Mouse (Mus musculus) embryo, embryonic 10.5 days (tissue): ENCODE measurements at regions not wholly inside any gene's neighbourhood (a gene's known extent, or its start where the extent isn't known, plus 50 kb on each side); places are given as distances from the start of the nearest gene placed in this dataset.

Experiments
- DNase-seq: peaks from one replicate; pipeline ENCODE4 v3.0.0-alpha.2; 2015; ENCODE audit warnings: low spot score

DNA sequence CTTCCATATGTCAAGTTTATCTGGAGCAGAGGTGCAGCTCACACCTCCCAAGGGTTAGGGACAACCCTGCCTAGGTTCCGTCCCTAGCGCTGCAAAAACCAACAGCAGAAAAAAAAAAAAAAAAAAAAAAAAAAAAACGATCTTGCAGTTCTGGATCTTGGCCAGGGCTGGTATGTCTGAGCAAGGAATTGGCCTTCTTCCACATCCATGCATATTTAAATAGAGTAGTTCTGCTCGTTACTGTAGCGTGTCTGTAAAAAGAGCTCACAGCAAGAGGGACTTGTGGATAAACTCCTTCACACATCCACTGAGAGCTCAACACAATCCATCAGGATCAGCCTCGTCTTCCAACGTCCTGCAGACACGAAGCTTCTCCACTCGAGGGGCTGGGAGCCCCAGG is 639.4 kb upstream of the Adam5 start:
- no peak for DNase-seq

DNA sequence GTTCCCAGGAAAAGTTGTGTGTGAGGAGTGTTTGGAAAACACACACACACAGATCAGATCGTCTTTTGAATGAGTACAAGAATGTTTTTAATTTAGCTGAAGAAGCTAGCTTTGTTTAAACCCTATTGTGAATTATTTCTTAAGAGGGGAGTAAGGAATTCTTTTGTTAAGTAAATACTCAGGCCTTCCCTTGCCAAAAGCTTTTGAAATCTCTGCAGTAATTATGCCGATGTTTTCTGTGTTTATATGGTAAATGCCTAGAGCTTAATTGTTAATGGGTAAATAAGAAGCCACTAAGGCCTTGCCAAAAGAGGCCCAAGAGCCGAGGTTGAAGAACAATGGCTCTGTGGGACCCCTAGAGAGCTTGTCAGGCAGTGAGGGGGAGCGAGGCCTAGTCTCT is 638.3 kb upstream of the Adam5 start:
- no peak for DNase-seq

GRCm38 (mm10) chr8:25455644-25456043 is 631.5 kb upstream of the Adam5 start:
- DNase-seq = no peak

GRCm38 (mm10) chr8:25454972-25455371 is 630.8 kb upstream of the Adam5 start:
- DNase-seq = no peak

- DNase-seq = no peak
These were observed 629.7 kb upstream of the Adam5 start for GRCm38 (mm10) chr8:25453826-25454225.

DNA sequence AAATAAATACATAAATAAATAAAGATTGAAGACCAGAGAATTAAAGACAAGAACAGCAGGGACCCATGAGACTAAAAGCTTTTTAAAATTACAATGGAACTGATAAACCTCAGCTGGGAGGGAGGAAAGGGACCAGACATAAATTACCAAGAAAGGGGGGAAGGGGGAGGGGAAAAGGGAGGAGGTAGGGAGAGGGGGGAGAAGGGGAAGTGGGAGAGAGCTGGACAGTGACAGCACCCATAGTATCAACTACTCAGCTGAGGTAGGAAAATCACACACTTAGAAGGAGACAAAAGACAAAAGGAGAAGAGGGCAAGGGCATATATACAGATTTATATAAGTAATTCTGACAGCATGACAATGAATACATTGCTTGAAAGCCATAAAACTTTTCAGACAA is 626.4 kb upstream of the Adam5 start:
- no peak for DNase-seq

GRCm38 (mm10) chr8:25449590-25449989 is 625.4 kb upstream of the Adam5 start:
- DNase-seq = no peak

DNA sequence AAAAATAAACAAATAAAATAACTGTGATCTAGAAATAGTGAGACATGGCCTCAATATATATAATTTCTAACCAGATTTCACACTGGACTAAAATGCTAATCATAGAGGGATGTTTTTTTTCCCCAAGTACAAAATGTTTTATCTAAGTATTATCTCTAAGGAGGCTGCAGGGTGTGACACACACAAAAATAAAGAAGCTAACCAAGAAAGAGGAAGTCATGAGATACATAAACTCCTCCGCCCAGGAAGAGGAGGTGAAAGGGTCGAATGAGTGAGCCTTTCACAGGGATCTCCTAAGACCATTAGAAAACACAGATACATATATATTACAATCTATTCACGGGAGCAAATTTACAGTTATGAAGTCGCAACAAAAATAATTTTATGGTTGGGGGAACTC is 623.7 kb upstream of the Adam5 start:
- DNase-seq = no peak

GRCm38 (mm10) chr8:25445968-25446367 is 621.8 kb upstream of the Adam5 start:
- DNase-seq = no peak

- DNase-seq = no peak
These were observed 620.9 kb upstream of the Adam5 start for GRCm38 (mm10) chr8:25445054-25445453.

GRCm38 (mm10) chr8:25443552-25443951 is 619.4 kb upstream of the Adam5 start:
- DNase-seq = no peak

DNA sequence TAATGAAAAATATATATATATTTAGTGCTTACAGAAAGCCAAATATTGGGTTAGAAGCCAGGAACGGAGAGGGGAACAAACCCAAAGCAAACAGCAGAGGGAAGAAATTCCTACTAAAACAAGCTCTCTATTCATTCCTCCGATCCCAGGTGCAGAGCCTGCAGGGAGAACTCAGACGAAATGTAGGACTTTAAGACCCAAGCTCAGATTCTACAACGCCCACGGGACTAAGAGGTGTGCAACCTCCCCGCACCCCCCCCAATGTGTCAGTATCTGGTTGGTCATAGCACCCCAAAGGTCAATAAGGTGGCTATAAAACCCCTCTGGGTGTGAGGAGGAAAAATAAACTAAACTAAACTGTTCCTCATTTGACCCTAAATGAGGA is 616.9 kb upstream of the Adam5 start:
- no peak for DNase-seq

- no peak for DNase-seq
These were observed 616.4 kb upstream of the Adam5 start for GRCm38 (mm10) chr8:25440391-25441056.

DNA sequence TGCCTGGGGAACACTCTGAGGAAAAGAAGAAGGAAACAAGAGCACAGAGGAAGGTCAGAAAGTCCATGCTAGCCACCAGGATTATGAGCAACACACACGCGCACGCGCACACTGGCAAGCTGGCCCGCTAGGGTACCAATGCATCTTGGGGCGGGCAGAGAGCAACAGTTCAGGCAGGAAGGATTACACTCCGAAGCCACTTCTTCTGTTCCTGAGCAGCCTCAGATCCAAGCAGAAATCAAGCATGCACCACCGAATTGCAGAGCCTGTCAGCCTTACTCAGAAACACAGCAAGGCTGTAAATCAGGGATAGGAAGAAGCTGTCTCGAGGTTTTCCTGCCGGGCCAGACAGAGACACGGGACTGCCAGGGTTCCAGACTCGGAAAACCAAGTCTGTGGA is 615.8 kb upstream of the Adam5 start:
- no peak for DNase-seq

DNA sequence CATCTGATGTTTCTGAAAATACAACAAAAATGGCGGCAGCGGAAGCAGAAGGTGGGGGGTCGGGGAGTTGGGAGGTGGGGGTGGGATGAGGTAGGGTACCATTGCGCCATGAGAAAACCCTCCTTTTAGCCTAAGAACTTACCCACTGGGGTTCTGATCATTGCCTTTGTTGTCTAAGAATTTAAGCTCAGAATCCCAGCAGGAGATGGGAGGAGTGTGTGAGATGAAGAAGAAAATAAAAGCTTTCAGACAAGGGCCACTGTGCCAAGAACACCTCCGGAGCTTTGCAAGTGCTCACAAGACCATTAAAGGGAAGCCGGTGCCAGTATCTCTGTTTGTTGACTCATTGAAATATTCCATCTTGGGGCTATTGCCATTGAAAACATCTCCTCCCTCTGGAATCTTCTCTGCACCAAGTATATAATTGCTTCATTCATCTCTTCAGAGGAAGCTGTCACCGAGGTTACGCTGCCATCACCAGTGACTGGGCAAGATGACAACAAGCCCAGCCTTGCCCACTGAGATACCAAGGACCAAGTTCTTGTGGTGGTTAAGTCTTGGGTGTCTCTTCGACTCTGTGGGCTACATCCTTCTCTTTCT is 614.0 kb upstream of the Adam5 start:
- no peak for DNase-seq

GRCm38 (mm10) chr8:25437178-25437577 is 613.0 kb upstream of the Adam5 start:
- DNase-seq = no peak

- DNase-seq = peak; percentile 24
These were observed 606.4 kb upstream of the Adam5 start for GRCm38 (mm10) chr8:25430552-25430951.

- DNase-seq = no peak
These were observed 605.8 kb upstream of the Adam5 start for GRCm38 (mm10) chr8:25429846-25430482.

DNA sequence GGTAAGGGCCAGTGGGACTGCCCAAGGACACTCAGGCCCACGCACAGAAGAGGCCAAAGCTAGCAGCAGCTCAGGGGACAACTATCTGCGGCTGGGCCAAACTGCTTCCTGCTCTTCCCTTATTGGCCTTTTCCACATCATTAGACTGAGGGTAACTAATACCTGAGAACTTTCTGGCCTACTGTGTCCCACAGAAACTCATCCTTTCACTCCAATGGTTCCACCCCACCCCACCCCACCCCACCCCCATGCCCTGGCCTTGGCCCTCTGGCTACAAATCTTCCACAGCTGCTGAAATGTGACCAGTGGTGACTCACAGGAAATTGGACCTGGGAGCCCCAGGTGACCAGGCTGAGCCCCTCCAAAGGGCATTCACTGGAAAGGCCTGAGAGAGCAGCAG is 604.6 kb upstream of the Adam5 start:
- no peak for DNase-seq

DNA sequence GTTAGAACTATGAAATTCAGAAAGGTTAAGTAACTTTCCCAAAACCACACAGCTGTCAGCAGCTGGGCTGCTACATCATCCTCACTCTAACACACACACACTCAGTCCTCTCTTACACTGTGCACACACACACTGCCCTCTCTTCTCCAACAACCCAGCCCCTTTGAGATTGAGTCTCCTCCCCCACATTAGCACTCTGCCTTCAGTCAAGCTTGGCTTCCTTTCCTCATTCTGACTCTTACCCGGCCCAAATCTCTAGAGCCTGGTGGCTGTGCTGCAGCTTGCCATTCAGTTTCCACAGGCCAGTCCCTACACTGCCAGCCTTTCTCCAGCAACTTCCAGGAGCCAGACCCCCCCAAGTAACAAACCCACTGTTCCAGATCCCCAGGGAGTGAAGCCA is 602.0 kb upstream of the Adam5 start:
- DNase-seq = no peak

DNA sequence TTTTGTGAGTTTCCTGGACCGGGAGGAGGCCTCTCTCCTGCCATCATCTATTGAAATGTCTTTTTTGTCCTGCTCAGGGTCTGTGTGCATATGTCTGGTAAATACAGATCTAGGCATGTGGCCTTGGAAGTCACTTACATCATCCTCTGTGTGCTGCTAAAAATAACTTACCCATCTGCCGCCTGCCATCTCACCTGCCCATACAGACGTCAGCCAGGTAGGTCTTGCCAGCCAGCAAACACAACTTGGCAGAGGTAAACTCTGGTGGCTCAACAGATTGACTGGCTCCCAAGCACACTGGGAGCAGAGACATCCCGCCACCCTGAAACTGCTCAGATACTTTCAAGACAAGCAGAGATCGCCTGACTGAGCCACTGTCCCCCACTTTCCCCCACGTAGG is 597.3 kb upstream of the Adam5 start:
- DNase-seq = no peak

GRCm38 (mm10) chr8:25410536-25410935 is 586.4 kb upstream of the Adam5 start:
- no peak for DNase-seq

- DNase-seq = no peak
These were observed 583.7 kb upstream of the Adam5 start for GRCm38 (mm10) chr8:25407862-25408261.

DNA sequence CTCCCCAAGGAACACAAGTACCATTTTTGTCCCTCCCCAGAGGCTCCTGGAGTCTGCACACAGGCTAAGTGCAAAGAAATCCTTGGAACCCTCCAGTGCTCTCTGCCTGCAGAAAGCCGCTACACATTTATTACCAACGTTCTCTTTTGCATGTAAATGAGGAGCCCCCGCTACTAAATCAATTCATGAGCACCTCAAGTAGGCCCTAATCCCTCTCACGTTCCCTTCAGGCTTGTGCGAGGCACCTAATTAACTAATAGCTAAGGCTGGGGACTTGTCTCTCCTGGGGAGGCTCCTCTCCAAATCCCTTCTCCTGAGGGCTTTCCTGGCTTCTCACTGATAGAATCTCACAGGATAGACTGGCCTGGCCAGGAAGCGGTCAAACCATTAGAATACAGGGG is 568.6 kb upstream of the Adam5 start:
- DNase-seq = peak; percentile 38
